Comparison of ENCODE assay signal across 14 mouse cellular contexts in genomic region chr14:98886982-98887381, GRCm38 (mm10).
DNase-seq lines count a peak whose midpoint lies in the region; ATAC-seq and TF ChIP-seq lines count a peak whose summit lies in the region.
"Had no signal": no experiment of that assay in that cellular context is flagged by ENCODE, and none has a peak within 500 bp of the region (broad histone marks: within the 10 kb centered on the region; RNA-seq: fewer than 3 reads in every experiment).

No protein-coding gene starts in this region.

- no peaks in the 10 kb centered on the region for H3K4me1 ChIP-seq in hindbrain, postnatal 0 days (ENCODE audit: insufficient read depth, low read length)
- H3K4me1 ChIP-seq in hindbrain, embryonic 13.5 days (replicated peaks), result no peaks in the 10 kb centered on the region
- no peaks in the 10 kb centered on the region for H3K4me1 ChIP-seq in lung, postnatal 0 days (ENCODE audit: insufficient read depth, low read depth, low read length)
- H3K4me1 ChIP-seq: midbrain, embryonic 13.5 days had no signal

- WGBS in hindbrain, postnatal 0 days, result 6% methylated on average over 1 of the region's 1 CpGs
- 21% methylated on average over 1 of the region's 1 CpGs for WGBS in hindbrain, embryonic 13.5 days
- WGBS in lung, postnatal 0 days, result 7% methylated on average over 1 of the region's 1 CpGs

- no peak for ATAC-seq in hindbrain, postnatal 0 days
- no peak for ATAC-seq in hindbrain, embryonic 13.5 days (ENCODE audit: low FRiP score)
- ATAC-seq in lung, postnatal 0 days, result no peak
- ATAC-seq: midbrain, embryonic 13.5 days had no signal

- no peaks in the 10 kb centered on the region for H3K36me3 ChIP-seq in hindbrain, postnatal 0 days (ENCODE audit: insufficient read depth, low read length)
- no peaks in the 10 kb centered on the region for H3K36me3 ChIP-seq in hindbrain, embryonic 13.5 days
- H3K36me3 ChIP-seq in lung, postnatal 0 days (ENCODE audit: insufficient read depth, low read length), result no peaks in the 10 kb centered on the region
- H3K36me3 ChIP-seq: midbrain, embryonic 13.5 days had no signal

- H3K9ac ChIP-seq in hindbrain, postnatal 0 days (replicated peaks; ENCODE audit: low read length), result no peak overlapping the region
- H3K9ac ChIP-seq in hindbrain, embryonic 13.5 days, result no peak overlapping the region
- no peak overlapping the region for H3K9ac ChIP-seq in lung, postnatal 0 days (replicated peaks; ENCODE audit: low read depth)
- H3K9ac ChIP-seq: midbrain, embryonic 13.5 days had no signal

- no peak overlapping the region for H3K27ac ChIP-seq in hindbrain, postnatal 0 days
- no peak overlapping the region for H3K27ac ChIP-seq in hindbrain, embryonic 13.5 days
- no peak overlapping the region for H3K27ac ChIP-seq in lung, postnatal 0 days (ENCODE audit: low read length)
- H3K27ac ChIP-seq: midbrain, embryonic 13.5 days had no signal

- TF ChIP-seq CTCF in hindbrain, postnatal 0 days (IDR thresholded peaks at IDR 0.05; ENCODE audit: low read depth), result peak; percentile 60
- TF ChIP-seq CTCF in lung, postnatal 0 days (IDR thresholded peaks at IDR 0.05), result peak; percentile 59

- no peaks in the 10 kb centered on the region for H3K9me3 ChIP-seq in hindbrain, postnatal 0 days (ENCODE audit: low read length)
- H3K9me3 ChIP-seq in hindbrain, embryonic 13.5 days, result no peaks in the 10 kb centered on the region
- H3K9me3 ChIP-seq in lung, postnatal 0 days (ENCODE audit: low read length), result no peaks in the 10 kb centered on the region
- H3K9me3 ChIP-seq: midbrain, embryonic 13.5 days had no signal

- H3K4me3 ChIP-seq in hindbrain, postnatal 0 days (ENCODE audit: low read length), result no peak overlapping the region
- H3K4me3 ChIP-seq in hindbrain, embryonic 13.5 days, result no peak overlapping the region
- no peak overlapping the region for H3K4me3 ChIP-seq in lung, postnatal 0 days (ENCODE audit: low read depth, low read length)
- H3K4me3 ChIP-seq: midbrain, embryonic 13.5 days had no signal

- H3K27me3 ChIP-seq in hindbrain, postnatal 0 days (ENCODE audit: insufficient read depth, low read length), result no peaks in the 10 kb centered on the region
- H3K27me3 ChIP-seq in hindbrain, embryonic 13.5 days, result no peaks in the 10 kb centered on the region
- H3K27me3 ChIP-seq in lung, postnatal 0 days (replicated peaks; ENCODE audit: insufficient read depth, low read length), result no peaks in the 10 kb centered on the region
- H3K27me3 ChIP-seq: midbrain, embryonic 13.5 days had no signal

- peak; percentile 80 for DNase-seq in hindbrain, postnatal 0 days (ENCODE audit: low spot score)
- DNase-seq in lung, postnatal 0 days (ENCODE audit: low spot score), result peak; percentile 65
- no peak for DNase-seq in lung, postnatal 36 days
- peak; percentile 16 for DNase-seq in brain, adult 2 months (ENCODE audit: low read depth, low spot score)
- DNase-seq in retina, postnatal 7 days (ENCODE audit: low read depth, low spot score), result peak; percentile 1
- DNase-seq in ovary, adult 18-20 months (ENCODE audit: low spot score), result no peak
- DNase-seq in urinary bladder, adult 18-20 months (ENCODE audit: low spot score in 2 of 2), result no peak
- DNase-seq: adrenal gland, adult 8-10 months; cerebellum, adult 11 months; kidney, postnatal 14 days; lung, adult 18-20 months; right cerebral cortex, postnatal 4 days had no signal

- no peak overlapping the region for H3K4me2 ChIP-seq in hindbrain, postnatal 0 days (ENCODE audit: low read depth, low read length)
- no peak overlapping the region for H3K4me2 ChIP-seq in hindbrain, embryonic 13.5 days
- H3K4me2 ChIP-seq in lung, postnatal 0 days (replicated peaks; ENCODE audit: low read depth, low read length), result no peak overlapping the region
- H3K4me2 ChIP-seq: midbrain, embryonic 13.5 days had no signal

- TF ChIP-seq EP300 in lung, postnatal 0 days (IDR thresholded peaks at IDR 0.05), result no peak

Comparison
In these comparisons a context has a peak if more than half of its experiments do, and no peak if none do; other contexts are left out.
1. DNase-seq: peak in hindbrain, postnatal 0 days (single experiment), lung, postnatal 0 days (single experiment), brain, adult 2 months (single experiment) and retina, postnatal 7 days (single experiment); none in lung, postnatal 36 days (single experiment), ovary, adult 18-20 months (single experiment) and urinary bladder, adult 18-20 months (0 of 2).